Mouse (Mus musculus) MEL (cell line): ENCODE data around the gene Ly6g5c.

Experiments used
- CTCF ChIP-seq, 3 experiments: IDR thresholded peaks in 2 of 3; conservative IDR thresholded peaks in 1 of 3; 2 replicates each; pipeline ENCODE4 v1.5.1; 2011 to 2012; ENCODE audit warnings: low read length in 3 of 3, low read depth in 2 of 3, mild to moderate bottlenecking in 2 of 3, improper control_type of control experiment in 1 of 3, inconsistent platforms in 1 of 3, mixed read lengths in 1 of 3, moderate library complexity in 1 of 3; ENCODE audit not compliant: control insufficient read depth in 1 of 3, insufficient read depth in 1 of 3, poor library complexity in 1 of 3, severe bottlenecking in 1 of 3
- MAZ ChIP-seq: IDR thresholded peaks from 2 replicates; pipeline ENCODE4 v1.6.1; 2012; ENCODE audit warnings: low read depth, mild to moderate bottlenecking, inconsistent platforms, low read length, improper control_type of control experiment
- MYC ChIP-seq: IDR thresholded peaks from 2 replicates; pipeline ENCODE4 v1.6.1; 2011; ENCODE audit warnings: low read depth, mild to moderate bottlenecking, low read length, improper control_type of control experiment, moderate library complexity
- POLR2A ChIP-seq, 2 experiments: IDR thresholded peaks; 2 replicates each; pipeline ENCODE4 v1.6.1; 2011 to 2012; ENCODE audit warnings: low read length in 2 of 2, mild to moderate bottlenecking in 2 of 2, control low read depth in 1 of 2, improper control_type of control experiment in 1 of 2, low read depth in 1 of 2, moderate library complexity in 1 of 2; ENCODE audit not compliant: control insufficient read depth in 1 of 2, insufficient read depth in 1 of 2, poor library complexity in 1 of 2
- POLR2AphosphoS2 ChIP-seq: IDR thresholded peaks from 2 replicates; pipeline ENCODE4 v1.6.1; 2011; ENCODE audit warnings: low read length, improper control_type of control experiment
- RAD21 ChIP-seq: IDR thresholded peaks from 2 replicates; pipeline ENCODE4 v1.6.1; 2011; ENCODE audit warnings: mild to moderate bottlenecking, low read depth, low read length, improper control_type of control experiment
- RCOR1 ChIP-seq: IDR thresholded peaks from 2 replicates; pipeline ENCODE4 v1.6.1; 2012; ENCODE audit warnings: low read depth, mild to moderate bottlenecking, inconsistent platforms, low read length, improper control_type of control experiment
- TAL1 ChIP-seq: IDR thresholded peaks from 2 replicates; pipeline ENCODE4 v1.6.1; 2012; ENCODE audit warnings: mild to moderate bottlenecking, inconsistent platforms, low read length, moderate library complexity, mixed read lengths

- TF ChIP-seq CTCF (IDR thresholded peaks at IDR 0.05 in 2 of 3, conservative IDR thresholded peaks at IDR 0.05 in 1 of 3; ENCODE audit: control insufficient read depth in 1 of 3, insufficient read depth in 1 of 3, low read depth in 2 of 3, low read length in 3 of 3, poor library complexity in 1 of 3, severe bottlenecking in 1 of 3): no peak
- TF ChIP-seq POLR2A (IDR thresholded peaks at IDR 0.05; ENCODE audit: control insufficient read depth in 1 of 2, insufficient read depth in 1 of 2, low read depth in 1 of 2, low read length in 2 of 2, poor library complexity in 1 of 2): no peak
- TF ChIP-seq POLR2AphosphoS2: no peak
- TF ChIP-seq MAZ: no peak
- no peak for TF ChIP-seq RCOR1
- no peak for TF ChIP-seq TAL1
- no peak for TF ChIP-seq MYC
- no peak for TF ChIP-seq RAD21
These were observed 45.0 kb downstream of the Ly6g5c start for GRCm38 (mm10) chr17:35153077-35153476.
